Mouse (Mus musculus): ENCODE data around the gene Ubxn11. TPM values are rescaled to one million over a fixed set of nuclear protein-coding genes. Genes with fewer than 3 reads are reported as not detected.

Ubxn11 gene
- polyA plus RNA-seq, 1 experiment, result 15.0 TPM

- no peaks in the 10 kb centered on the region for H3K27me3 ChIP-seq (ENCODE audit: control insufficient read depth, insufficient read depth, low read length)
- H3K4me3 ChIP-seq (replicated peaks; ENCODE audit: insufficient read depth, low read depth, low read length), result no peak overlapping the region
- peak; percentile 12 to 29 for DNase-seq
- no peaks in the 10 kb centered on the region for H3K4me1 ChIP-seq (ENCODE audit: control insufficient read depth, insufficient read depth, low read length)
- WGBS, result 66% methylated on average over 6 of the region's 6 CpGs
- no peak overlapping the region for H3K27ac ChIP-seq (ENCODE audit: insufficient read depth, low read length)
- TF ChIP-seq POLR2A (IDR thresholded peaks at IDR 0.05; ENCODE audit: borderline replicate concordance, insufficient read depth, low read length) (no peak), CTCF (IDR thresholded peaks at IDR 0.05; ENCODE audit: borderline replicate concordance, insufficient read depth, low read depth, low read length) (peak; percentile 55; the same call in 1 of the 2 replicates)
Measured at GRCm38 (mm10) chr4:134092382-134093288, 9.7 kb upstream of the Ubxn11 start.

GRCm38 (mm10) chr4:134094004-134094564 lies 8.3 kb upstream of the Ubxn11 start:
- Histone ChIP-seq H3K4me3 (replicated peaks; ENCODE audit: insufficient read depth, low read depth, low read length) (no peak overlapping the region), H3K27me3 (ENCODE audit: control insufficient read depth, insufficient read depth, low read length) (no peaks in the 10 kb centered on the region), H3K4me1 (ENCODE audit: control insufficient read depth, insufficient read depth, low read length) (no peaks in the 10 kb centered on the region), H3K27ac (ENCODE audit: insufficient read depth, low read length) (no peak overlapping the region)
- WGBS, result 79% methylated on average over 7 of the region's 7 CpGs
- TF ChIP-seq POLR2A (IDR thresholded peaks at IDR 0.05; ENCODE audit: borderline replicate concordance, insufficient read depth, low read length) (no peak), CTCF (IDR thresholded peaks at IDR 0.05; ENCODE audit: borderline replicate concordance, insufficient read depth, low read depth, low read length) (no peak)
- DNase-seq, result no peak

DNA sequence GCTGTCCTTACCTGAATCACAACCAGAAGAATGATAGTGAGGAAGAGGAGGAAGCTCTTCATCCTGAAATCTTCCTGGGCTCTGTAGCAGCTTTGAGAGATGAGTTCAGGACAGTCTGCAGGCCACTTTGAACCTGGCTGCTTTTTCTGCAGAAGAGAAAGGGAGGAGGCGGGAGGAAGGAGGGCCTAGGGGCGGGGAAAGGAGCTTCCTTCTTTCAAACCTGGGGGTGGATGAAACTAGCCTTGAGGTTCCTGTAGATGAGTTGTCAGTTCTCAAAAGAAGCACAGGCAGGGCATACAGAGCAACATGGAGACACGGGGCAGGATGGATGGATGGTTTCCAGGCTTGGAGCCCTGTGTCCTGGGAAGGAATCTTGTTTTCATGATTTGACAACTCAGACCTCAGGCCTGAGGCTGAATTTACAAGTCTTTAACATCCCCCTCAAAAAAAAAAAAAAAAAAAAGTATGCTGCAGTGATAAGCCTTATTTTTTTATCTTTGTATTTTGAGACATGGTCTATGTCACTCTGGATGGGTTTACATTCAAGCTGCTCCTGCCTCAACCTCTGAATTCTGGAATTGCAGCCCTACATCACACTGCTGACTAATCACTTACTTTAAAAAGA lies 7.3 kb upstream of the Ubxn11 start, which contains the start of gene Cd52:
Cd52 (minus strand) TSS at position 160 of the 625 bp plus-strand sequence.
- Histone ChIP-seq H3K27me3 (ENCODE audit: control insufficient read depth, insufficient read depth, low read length) (no peaks in the 10 kb centered on the region), H3K4me3 (replicated peaks; ENCODE audit: insufficient read depth, low read depth, low read length) (no peak within 1 kb of the TSS), H3K4me1 (ENCODE audit: control insufficient read depth, insufficient read depth, low read length) (no peaks in the 10 kb centered on the region), H3K27ac (ENCODE audit: insufficient read depth, low read length) (no peak within 1 kb of the TSS)
- 55% methylated on average over 3 of the region's 3 CpGs for WGBS
- no peak for DNase-seq
- TF ChIP-seq CTCF (IDR thresholded peaks at IDR 0.05; ENCODE audit: borderline replicate concordance, insufficient read depth, low read depth, low read length), result no peak
- TF ChIP-seq POLR2A (IDR thresholded peaks at IDR 0.05; ENCODE audit: borderline replicate concordance, insufficient read depth, low read length), result no peak

DNA sequence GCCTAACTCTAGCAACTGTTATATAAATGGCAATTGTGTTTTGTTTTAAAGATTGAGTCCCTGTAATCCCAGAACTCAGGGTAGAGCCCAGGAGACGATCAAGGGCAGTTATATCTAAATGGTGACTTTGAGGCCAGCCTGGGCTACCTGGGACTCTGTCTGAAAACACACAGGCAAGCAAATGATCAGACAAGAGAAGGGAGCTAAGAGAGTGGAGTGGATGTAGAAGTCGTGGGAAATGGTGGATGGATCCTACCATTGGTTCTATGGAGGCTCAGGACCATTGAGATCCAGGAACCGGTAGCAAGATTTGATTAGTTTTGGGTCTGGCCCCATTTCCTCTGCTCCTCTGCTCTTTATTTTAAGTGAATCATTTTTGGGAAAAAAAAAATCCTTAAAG lies 6.2 kb upstream of the Ubxn11 start:
- Histone ChIP-seq H3K4me3 (replicated peaks; ENCODE audit: insufficient read depth, low read depth, low read length) (no peak overlapping the region), H3K27ac (ENCODE audit: insufficient read depth, low read length) (no peak overlapping the region), H3K27me3 (ENCODE audit: control insufficient read depth, insufficient read depth, low read length) (no peaks in the 10 kb centered on the region), H3K4me1 (ENCODE audit: control insufficient read depth, insufficient read depth, low read length) (no peaks in the 10 kb centered on the region)
- 76% methylated on average over 3 of the region's 3 CpGs for WGBS
- TF ChIP-seq CTCF (IDR thresholded peaks at IDR 0.05; ENCODE audit: borderline replicate concordance, insufficient read depth, low read depth, low read length), result no peak
- no peak for TF ChIP-seq POLR2A (IDR thresholded peaks at IDR 0.05; ENCODE audit: borderline replicate concordance, insufficient read depth, low read length)
- DNase-seq, result no peak

GRCm38 (mm10) chr4:134097015-134097608 lies 5.3 kb upstream of the Ubxn11 start:
- no peak for TF ChIP-seq POLR2A (IDR thresholded peaks at IDR 0.05; ENCODE audit: borderline replicate concordance, insufficient read depth, low read length)
- TF ChIP-seq CTCF (IDR thresholded peaks at IDR 0.05; ENCODE audit: borderline replicate concordance, insufficient read depth, low read depth, low read length), result no peak
- WGBS, result 71% methylated on average over 5 of the region's 5 CpGs
- DNase-seq, result no peak
- H3K27me3 ChIP-seq (ENCODE audit: control insufficient read depth, insufficient read depth, low read length), result no peaks in the 10 kb centered on the region
- no peak overlapping the region for H3K27ac ChIP-seq (ENCODE audit: insufficient read depth, low read length)
- H3K4me1 ChIP-seq (ENCODE audit: control insufficient read depth, insufficient read depth, low read length), result no peaks in the 10 kb centered on the region
- H3K4me3 ChIP-seq (replicated peaks; ENCODE audit: insufficient read depth, low read depth, low read length), result no peak overlapping the region

GRCm38 (mm10) chr4:134098628-134099027 lies 3.7 kb upstream of the Ubxn11 start:
- no peak for TF ChIP-seq CTCF (IDR thresholded peaks at IDR 0.05; ENCODE audit: borderline replicate concordance, insufficient read depth, low read depth, low read length)
- WGBS, result 81% methylated on average over 8 of the region's 8 CpGs
- no peak for DNase-seq
- H3K4me3 ChIP-seq (replicated peaks; ENCODE audit: insufficient read depth, low read depth, low read length), result no peak overlapping the region
- no peak overlapping the region for H3K27ac ChIP-seq (ENCODE audit: insufficient read depth, low read length)
- H3K27me3 ChIP-seq (ENCODE audit: control insufficient read depth, insufficient read depth, low read length), result no peaks in the 10 kb centered on the region
- no peaks in the 10 kb centered on the region for H3K4me1 ChIP-seq (ENCODE audit: control insufficient read depth, insufficient read depth, low read length)

- 82% methylated on average over 4 of the region's 4 CpGs for WGBS
- Histone ChIP-seq H3K27ac (ENCODE audit: insufficient read depth, low read length) (no peak overlapping the region), H3K27me3 (ENCODE audit: control insufficient read depth, insufficient read depth, low read length) (no peaks in the 10 kb centered on the region), H3K4me3 (replicated peaks; ENCODE audit: insufficient read depth, low read depth, low read length) (no peak overlapping the region), H3K4me1 (ENCODE audit: control insufficient read depth, insufficient read depth, low read length) (no peaks in the 10 kb centered on the region)
- TF ChIP-seq CTCF (IDR thresholded peaks at IDR 0.05; ENCODE audit: borderline replicate concordance, insufficient read depth, low read depth, low read length) (no peak), POLR2A (IDR thresholded peaks at IDR 0.05; ENCODE audit: borderline replicate concordance, insufficient read depth, low read length) (no peak)
- DNase-seq, result no peak
Measured at GRCm38 (mm10) chr4:134100245-134100644, 2.1 kb upstream of the Ubxn11 start.

All from cerebellum, adult 2 months (tissue).